Mouse (Mus musculus): ENCODE measurements around the gene Rfng. TPM values are rescaled to one million over a fixed set of nuclear protein-coding genes. Genes with fewer than 3 reads are reported as not detected.
A peak's percentile ranks its signal among the peaks of the same experiment; 100 is the strongest.
"Not testable (repeated sequence)": the region's sequence is repeated elsewhere in the genome, so short reads cannot be mapped to it uniquely, and the experiment has no call there.

Rfng gene
- total RNA-seq, 4 experiments from 2014 or later: 17.3 to 21.4 (median 20.5) TPM

GRCm38 (mm10) chr11:120772749-120773148 is 11.3 kb downstream of the Rfng start:
- no peak for DNase-seq

GRCm38 (mm10) chr11:120768206-120768605 is 15.8 kb downstream of the Rfng start:
- no peak for DNase-seq

GRCm38 (mm10) chr11:120767023-120767422 is 17.0 kb downstream of the Rfng start:
- DNase-seq: not testable (repeated sequence)

- not testable (repeated sequence) for DNase-seq
These were observed 20.6 kb downstream of the Rfng start for GRCm38 (mm10) chr11:120763121-120763999.

GRCm38 (mm10) chr11:120762672-120763041 is 21.4 kb downstream of the Rfng start, which contains the start of gene Hmga1b:
Gene Hmga1b (plus strand): TSS chr11:120762794.
- not testable (repeated sequence) for DNase-seq

- no peak for DNase-seq
These were observed 22.0 kb downstream of the Rfng start for GRCm38 (mm10) chr11:120761811-120762671.

- DNase-seq: no peak
These were observed 23.8 kb downstream of the Rfng start for GRCm38 (mm10) chr11:120760236-120760635.

GRCm38 (mm10) chr11:120751606-120752005 is 32.4 kb downstream of the Rfng start:
- no peak for DNase-seq

GRCm38 (mm10) chr11:120749430-120749829 is 34.6 kb downstream of the Rfng start:
- DNase-seq: no peak

GRCm38 (mm10) chr11:120747974-120748373 is 36.0 kb downstream of the Rfng start:
- DNase-seq: no peak

GRCm38 (mm10) chr11:120744121-120744701 is 39.8 kb downstream of the Rfng start:
- DNase-seq: no peak

- DNase-seq: peak; percentile 68
These were observed 43.0 kb downstream of the Rfng start for GRCm38 (mm10) chr11:120740981-120741380.

- DNase-seq: no peak
These were observed 47.6 kb downstream of the Rfng start for GRCm38 (mm10) chr11:120736424-120736823.

GRCm38 (mm10) chr11:120733521-120733920 is 50.5 kb downstream of the Rfng start:
- DNase-seq: peak; percentile 67

GRCm38 (mm10) chr11:120731858-120732680 is 51.9 kb downstream of the Rfng start, which contains the start of gene Cbr2:
Gene Cbr2 (minus strand): TSS chr11:120732114.
- DNase-seq: no peak

GRCm38 (mm10) chr11:120731395-120731794 is 52.6 kb downstream of the Rfng start:
- no peak for DNase-seq

Other genes starting within 250 kb of the Rfng start
- gene Mcrip1, start 234.5 kb downstream of the Rfng start, total RNA-seq (2022): 10 to 100 TPM; 62.9 to 67.8 (median 65.3) TPM
- gene Ppp1r27, start 233.1 kb downstream of the Rfng start, total RNA-seq (2022): 1 to 10 TPM in 3 of 4 experiments, under 1 TPM in 1; 0.78 to 2.8 (median 1.2) TPM
- 100 to 1,000 TPM; 439 to 580 (median 550) TPM for gene P4hb, start 211.0 kb downstream of the Rfng start, total RNA-seq (2022)
- gene Arhgdia, start 202.6 kb downstream of the Rfng start, total RNA-seq (2022): 100 to 1,000 TPM; 356 to 389 (median 365) TPM
- gene Alyref, start 185.8 kb downstream of the Rfng start, total RNA-seq (2022): 100 to 1,000 TPM in 1 of 4 experiments, 10 to 100 TPM in 3; 52.1 to 102 (median 72.7) TPM
- gene Anapc11, start 185.8 kb downstream of the Rfng start, total RNA-seq (2022): 100 to 1,000 TPM in 2 of 4 experiments, 10 to 100 TPM in 2; 90.3 to 112 (median 98.6) TPM
- 1 to 10 TPM in 2 of 4 experiments, not detected in 2; 1.3 to 2.1 TPM for gene Npb, start 175.7 kb downstream of the Rfng start, total RNA-seq (2022)
- gene Pcyt2, start 166.3 kb downstream of the Rfng start, total RNA-seq (2022): 100 to 1,000 TPM; 201 to 310 (median 259) TPM
- gene Sirt7, start 159.0 kb downstream of the Rfng start, total RNA-seq (2022): 10 to 100 TPM; 61.1 to 97.1 (median 75.7) TPM
- gene Mafg, start 150.6 kb downstream of the Rfng start, total RNA-seq (2022): 10 to 100 TPM; 53.2 to 74.4 (median 69.7) TPM
- gene Pycr1, start 140.4 kb downstream of the Rfng start, total RNA-seq (2022): 1 to 10 TPM in 3 of 4 experiments, under 1 TPM in 1; 0.73 to 2.0 (median 1.3) TPM
- gene Myadml2, start 136.0 kb downstream of the Rfng start, total RNA-seq (2022): 1 to 10 TPM in 1 of 4 experiments, under 1 TPM in 2, not detected in 1; 0.65 to 1.2 (median 0.81) TPM
- gene Notum, start 123.0 kb downstream of the Rfng start, total RNA-seq (2022): 1 to 10 TPM; 5.1 to 9.0 (median 7.2) TPM
- gene Aspscr1, start 111.2 kb downstream of the Rfng start, total RNA-seq (2022): 100 to 1,000 TPM; 101 to 108 (median 106) TPM
- 10 to 100 TPM; 49.3 to 61.7 (median 55.7) TPM for gene Cenpx, start 70.5 kb downstream of the Rfng start, total RNA-seq (2022)
- 10 to 100 TPM; 26.1 to 57.9 (median 42.3) TPM for gene Lrrc45, start 70.3 kb downstream of the Rfng start, total RNA-seq (2022)
- 10 to 100 TPM; 11.1 to 23.9 (median 15.9) TPM for gene Rac3, start 62.7 kb downstream of the Rfng start, total RNA-seq (2022)
- gene Dcxr, start 56.9 kb downstream of the Rfng start, total RNA-seq (2022): 100 to 1,000 TPM in 2 of 4 experiments, 10 to 100 TPM in 2; 41.6 to 142 (median 76.2) TPM
- 10 to 100 TPM in 1 of 4 experiments, 1 to 10 TPM in 3; 4.8 to 11.4 (median 6.5) TPM for gene Cbr2, start 52.1 kb downstream of the Rfng start, total RNA-seq (2022)
- gene Hmga1b, start 21.4 kb downstream of the Rfng start, total RNA-seq (2022): 10 to 100 TPM in 3 of 4 experiments, 1 to 10 TPM in 1; 9.3 to 13.1 (median 11.6) TPM
- 100 to 1,000 TPM; 138 to 150 (median 147) TPM for gene Gps1, start 65 bp upstream of the Rfng start, total RNA-seq (2022)
- 10 to 100 TPM; 62.8 to 71.6 (median 70.5) TPM for gene Dus1l, start 12.2 kb upstream of the Rfng start, total RNA-seq (2022)
- gene Fasn, start 40.3 kb upstream of the Rfng start, total RNA-seq (2022): 1,000 to 10,000 TPM in 1 of 4 experiments, 100 to 1,000 TPM in 3; 300 to 1,377 (median 701) TPM
- gene Ccdc57, start 148.7 kb upstream of the Rfng start, total RNA-seq (2022): 10 to 100 TPM in 3 of 4 experiments, 1 to 10 TPM in 1; 9.9 to 24.5 (median 15.1) TPM
- gene Slc16a3, start 164.3 kb upstream of the Rfng start, total RNA-seq (2022): 1 to 10 TPM in 3 of 4 experiments, under 1 TPM in 1; 0.55 to 1.7 (median 1.5) TPM
- gene Csnk1d, start 207.1 kb upstream of the Rfng start, total RNA-seq (2022): 100 to 1,000 TPM; 117 to 145 (median 136) TPM